In the genomic region with DNA sequence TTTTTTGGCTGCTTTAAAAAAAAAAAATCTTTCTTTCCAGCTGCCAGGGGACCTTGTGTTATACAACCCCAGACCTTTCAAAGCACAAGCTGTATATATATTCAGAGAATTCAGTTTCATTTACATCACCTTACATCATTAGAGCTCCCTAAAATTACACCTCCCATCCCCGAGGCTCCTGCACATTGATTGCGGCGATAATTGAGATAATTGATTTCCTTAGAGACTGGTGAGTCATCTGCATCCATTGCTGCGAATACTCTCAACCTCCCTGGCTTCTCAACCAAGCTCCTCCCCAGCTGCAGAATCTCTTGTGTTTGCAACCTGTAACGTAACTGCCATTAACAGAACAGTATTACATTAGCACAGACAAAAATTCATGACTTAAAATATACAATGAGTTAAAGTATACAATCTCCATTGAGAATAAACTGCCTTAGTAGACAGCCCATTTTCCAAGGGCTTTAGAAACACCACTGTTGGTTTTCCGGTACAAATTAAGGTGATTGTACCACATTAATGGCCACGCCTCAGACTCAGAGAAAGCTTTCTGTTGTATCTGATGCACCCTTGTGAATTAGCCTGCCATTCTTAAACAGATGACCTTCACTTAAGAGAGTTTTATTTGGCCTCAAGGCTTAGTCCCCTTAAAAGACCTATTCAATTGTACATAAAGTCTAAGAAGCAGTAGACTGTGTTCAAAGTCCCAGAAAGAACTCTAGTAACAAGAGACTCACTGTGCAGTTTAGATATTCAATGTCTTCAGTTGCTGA, we compare ENCODE assay signal across 33 mouse cellular contexts. TPM values are rescaled to one million over a fixed set of nuclear protein-coding genes. Genes with fewer than 3 reads are reported as not detected.
DNase-seq lines count a peak whose midpoint lies in the region; ATAC-seq and TF ChIP-seq lines count a peak whose summit lies in the region.
"Had no signal": no experiment of that assay in that cellular context is flagged by ENCODE, and none has a peak within 500 bp of the region (broad histone marks: within the 10 kb centered on the region; RNA-seq: fewer than 3 reads in every experiment).

No protein-coding gene starts in this region.

- peaks cover 23% of the 10 kb centered on the region for H3K4me1 ChIP-seq in forebrain, embryonic 13.5 days
- peaks cover 19% of the 10 kb centered on the region for H3K4me1 ChIP-seq in forebrain, embryonic 12.5 days
- no peaks in the 10 kb centered on the region; the same call in 1 of the 2 replicates for H3K4me1 ChIP-seq in hindbrain, embryonic 11.5 days (replicated peaks; ENCODE audit: control insufficient read depth, insufficient read depth, low read length)
- peaks cover 11% of the 10 kb centered on the region for H3K4me1 ChIP-seq in hindbrain, postnatal 0 days (ENCODE audit: insufficient read depth, low read length)
- peaks cover 13% of the 10 kb centered on the region for H3K4me1 ChIP-seq in brown adipose tissue, adult 24 weeks (ENCODE audit: control insufficient read depth, insufficient read depth, insufficient read length, low read length)
- H3K4me1 ChIP-seq: intestine, embryonic 15.5 days had no signal

- H3K9ac ChIP-seq in forebrain, embryonic 13.5 days: no peak overlapping the region
- no peak overlapping the region for H3K9ac ChIP-seq in forebrain, embryonic 12.5 days
- no peak overlapping the region for H3K9ac ChIP-seq in hindbrain, embryonic 11.5 days (ENCODE audit: low read depth, low read length)
- no peak overlapping the region for H3K9ac ChIP-seq in hindbrain, postnatal 0 days (replicated peaks; ENCODE audit: low read length)
- H3K9ac ChIP-seq: embryonic facial prominence, embryonic 12.5 days; intestine, embryonic 15.5 days; limb, embryonic 15.5 days; liver, embryonic 14.5 days; lung, embryonic 14.5 days had no signal

- no peaks in the 10 kb centered on the region for H3K9me3 ChIP-seq in forebrain, embryonic 13.5 days (replicated peaks)
- no peaks in the 10 kb centered on the region for H3K9me3 ChIP-seq in forebrain, embryonic 12.5 days
- no peaks in the 10 kb centered on the region for H3K9me3 ChIP-seq in hindbrain, embryonic 11.5 days (ENCODE audit: control insufficient read depth, low read length)
- no peaks in the 10 kb centered on the region for H3K9me3 ChIP-seq in hindbrain, postnatal 0 days (ENCODE audit: low read length)
- H3K9me3 ChIP-seq: embryonic facial prominence, embryonic 12.5 days; intestine, embryonic 15.5 days; limb, embryonic 15.5 days had no signal

- DNase-seq in hindbrain, embryonic 11.5 days (ENCODE audit: low spot score): no peak
- DNase-seq in hindbrain, postnatal 0 days (ENCODE audit: low spot score): no peak
- peak; percentile 91 for DNase-seq in MN1 (ENCODE audit: low spot score)
- no peak for DNase-seq in right cerebral cortex, adult 2 months (ENCODE audit: low spot score in 2 of 2)
- DNase-seq in thymus, adult 18-20 months: no peak
- DNase-seq: adrenal gland, postnatal 10 days; cerebellum, adult 9-11 months; gastrocnemius, postnatal 25 days; kidney, adult 8-10 months; kidney, postnatal 10 days; left cerebral cortex, postnatal 4 days; lung, embryonic 14.5 days; retina, postnatal 1 day; thymus, postnatal 36 days had no signal

- no peaks in the 10 kb centered on the region for H3K27me3 ChIP-seq in forebrain, embryonic 13.5 days
- H3K27me3 ChIP-seq in forebrain, embryonic 12.5 days: no peaks in the 10 kb centered on the region
- H3K27me3 ChIP-seq in hindbrain, embryonic 11.5 days (ENCODE audit: control insufficient read depth, insufficient read depth, low read length): no peaks in the 10 kb centered on the region
- H3K27me3 ChIP-seq in hindbrain, postnatal 0 days (ENCODE audit: insufficient read depth, low read length): no peaks in the 10 kb centered on the region
- H3K27me3 ChIP-seq: embryonic facial prominence, embryonic 12.5 days; intestine, embryonic 15.5 days; limb, embryonic 15.5 days had no signal

- H3K4me3 ChIP-seq in forebrain, embryonic 13.5 days: no peak overlapping the region
- no peak overlapping the region for H3K4me3 ChIP-seq in forebrain, embryonic 12.5 days (replicated peaks)
- H3K4me3 ChIP-seq in hindbrain, embryonic 11.5 days (ENCODE audit: low read depth, low read length): no peak overlapping the region
- no peak overlapping the region for H3K4me3 ChIP-seq in hindbrain, postnatal 0 days (ENCODE audit: low read length)
- no peak overlapping the region for H3K4me3 ChIP-seq in brown adipose tissue, adult 24 weeks (ENCODE audit: insufficient read depth, low read depth, low read length)
- H3K4me3 ChIP-seq: embryonic facial prominence, embryonic 12.5 days; erythroblast, embryonic 14.5 days; intestine, embryonic 15.5 days; limb, embryonic 15.5 days had no signal

- H3K36me3 ChIP-seq in forebrain, embryonic 13.5 days (ENCODE audit: poor library complexity, severe bottlenecking): no peaks in the 10 kb centered on the region
- H3K36me3 ChIP-seq in forebrain, embryonic 12.5 days (replicated peaks): no peaks in the 10 kb centered on the region
- no peaks in the 10 kb centered on the region for H3K36me3 ChIP-seq in hindbrain, embryonic 11.5 days (ENCODE audit: control insufficient read depth, insufficient read depth, low read length)
- no peaks in the 10 kb centered on the region for H3K36me3 ChIP-seq in hindbrain, postnatal 0 days (ENCODE audit: insufficient read depth, low read length)
- H3K36me3 ChIP-seq: embryonic facial prominence, embryonic 12.5 days; intestine, embryonic 15.5 days; limb, embryonic 15.5 days had no signal

- H3K27ac ChIP-seq in forebrain, embryonic 13.5 days: 0 out of 2 replicates have a peak overlapping the region, but pooled peaks have one; percentile 2
- no peak overlapping the region for H3K27ac ChIP-seq in forebrain, embryonic 12.5 days
- H3K27ac ChIP-seq in hindbrain, embryonic 11.5 days (ENCODE audit: low read depth, low read length): no peak overlapping the region
- H3K27ac ChIP-seq in hindbrain, postnatal 0 days: no peak overlapping the region
- H3K27ac ChIP-seq in brown adipose tissue, adult 24 weeks (replicated peaks; ENCODE audit: low read depth, low read length): 0 out of 2 replicates have a peak overlapping the region, but pooled peaks have one; percentile 29
- H3K27ac ChIP-seq: embryonic facial prominence, embryonic 12.5 days; intestine, embryonic 15.5 days; limb, embryonic 15.5 days; liver, embryonic 14.5 days had no signal

- TF ChIP-seq CTCF in hindbrain, postnatal 0 days (IDR thresholded peaks at IDR 0.05; ENCODE audit: low read depth): no peak

- H3K4me2 ChIP-seq in forebrain, embryonic 13.5 days: no peak overlapping the region
- H3K4me2 ChIP-seq in forebrain, embryonic 12.5 days: no peak overlapping the region
- H3K4me2 ChIP-seq in hindbrain, embryonic 11.5 days (replicated peaks; ENCODE audit: low read depth, low read length): no peak overlapping the region
- no peak overlapping the region for H3K4me2 ChIP-seq in hindbrain, postnatal 0 days (ENCODE audit: low read depth, low read length)
- H3K4me2 ChIP-seq: embryonic facial prominence, embryonic 12.5 days; intestine, embryonic 15.5 days; limb, embryonic 15.5 days; lung, embryonic 14.5 days had no signal

- no peak for ATAC-seq in forebrain, embryonic 13.5 days
- ATAC-seq in forebrain, embryonic 12.5 days (ENCODE audit: low FRiP score): no peak
- ATAC-seq in hindbrain, embryonic 11.5 days (ENCODE audit: low FRiP score): 0 out of 2 replicates have a peak, but pooled peaks have one; percentile 35
- no peak for ATAC-seq in hindbrain, postnatal 0 days
- ATAC-seq: activated CD4-positive, CD25-positive, alpha-beta regulatory T cell, adult 4 months; CD4-positive, CD25-positive, alpha-beta regulatory T cell, adult 4 months; forebrain, embryonic 16.5 days; intestine, embryonic 15.5 days; Patski had no signal

- 38% methylated on average over 7 of the region's 7 CpGs for WGBS in forebrain, embryonic 13.5 days
- 43% methylated on average over 7 of the region's 7 CpGs for WGBS in forebrain, embryonic 12.5 days
- WGBS in hindbrain, embryonic 11.5 days: 55% methylated on average over 7 of the region's 7 CpGs
- WGBS in hindbrain, postnatal 0 days: 52% methylated on average over 7 of the region's 7 CpGs

RNA-seq across cellular contexts. Expression of a gene that starts 18.6 kb away (rescaled TPM):
- polyA plus RNA-seq in forebrain, embryonic 13.5 days (2015; fragmentation: Nextera tagmentation; extraction: Ambion mirVana): 0.44 and 0.98 TPM in 2 replicates
- polyA plus RNA-seq in forebrain, embryonic 12.5 days (2016; fragmentation: Nextera tagmentation; extraction: Ambion mirVana): 1.2 and 1.4 TPM in 2 replicates
- 2.8 and 3.0 TPM in 2 replicates for polyA plus RNA-seq in hindbrain, embryonic 11.5 days (2014; fragmentation: Nextera tagmentation; extraction: Ambion mirVana)
- total RNA-seq in hindbrain, postnatal 0 days (2014; rRNA removed): 0.68 and 1.7 TPM in 2 replicates
- polyA plus RNA-seq in hindbrain, postnatal 0 days (2015; fragmentation: Nextera tagmentation; extraction: Ambion mirVana): 0.50 and 0.66 TPM in 2 replicates
- 0.88 and 1.0 TPM in 2 replicates for polyA plus RNA-seq in brown adipose tissue, adult 24 weeks (2012; ENCODE audit: insufficient read depth, insufficient read length, missing spikeins)
- polyA plus RNA-seq: activated CD4-positive, CD25-positive, alpha-beta regulatory T cell, adult 4 months; CD4-positive, CD25-positive, alpha-beta regulatory T cell, adult 4 months; Patski; stomach, embryonic 14.5 days had no signal

RNA-seq across cellular contexts. Expression of a gene that starts 18.6 kb away (rescaled TPM):
- not detected in 2 replicates for polyA plus RNA-seq in forebrain, embryonic 13.5 days (2015; fragmentation: Nextera tagmentation; extraction: Ambion mirVana)
- polyA plus RNA-seq in forebrain, embryonic 12.5 days (2016; fragmentation: Nextera tagmentation; extraction: Ambion mirVana): 0.13 TPM in 1 of 2 replicates, not detected in the other
- polyA plus RNA-seq in hindbrain, embryonic 11.5 days (2014; fragmentation: Nextera tagmentation; extraction: Ambion mirVana): 0.14 TPM in 1 of 2 replicates, not detected in the other
- total RNA-seq in hindbrain, postnatal 0 days (2014; rRNA removed): 0.11 and 0.16 TPM in 2 replicates
- polyA plus RNA-seq in hindbrain, postnatal 0 days (2015; fragmentation: Nextera tagmentation; extraction: Ambion mirVana): 0.09 and 0.15 TPM in 2 replicates
- not detected in 2 replicates for polyA plus RNA-seq in brown adipose tissue, adult 24 weeks (2012; ENCODE audit: insufficient read depth, insufficient read length, missing spikeins)
- total RNA-seq: common myeloid progenitor, adult 5-6 weeks; gastrocnemius, postnatal 25 days; hematopoietic stem cell, adult 5-6 weeks; layer of hippocampus, postnatal 14 days; left cerebral cortex, adult 8-10 months; left cerebral cortex, postnatal 4 days; megakaryocyte, adult 5-6 weeks had no signal
- polyA plus RNA-seq: activated CD4-positive, CD25-positive, alpha-beta regulatory T cell, adult 4 months; CD4-positive, CD25-positive, alpha-beta regulatory T cell, adult 4 months; embryonic facial prominence, embryonic 12.5 days; erythroblast, embryonic 14.5 days; forebrain, embryonic 16.5 days; intestine, embryonic 15.5 days; limb, embryonic 15.5 days; liver, embryonic 14.5 days; neural tube, embryonic 11.5 days; Patski; stomach, embryonic 14.5 days had no signal

RNA-seq across cellular contexts. Expression of a gene that starts 39.4 kb away (rescaled TPM):
- 34.6 and 40.4 TPM in 2 replicates for polyA plus RNA-seq in forebrain, embryonic 13.5 days (2015; fragmentation: Nextera tagmentation; extraction: Ambion mirVana)
- 39.9 and 41.3 TPM in 2 replicates for polyA plus RNA-seq in forebrain, embryonic 12.5 days (2016; fragmentation: Nextera tagmentation; extraction: Ambion mirVana)
- polyA plus RNA-seq in hindbrain, embryonic 11.5 days (2014; fragmentation: Nextera tagmentation; extraction: Ambion mirVana): 206 and 218 TPM in 2 replicates
- total RNA-seq in hindbrain, postnatal 0 days (2014; rRNA removed): 106 and 108 TPM in 2 replicates
- 197 and 201 TPM in 2 replicates for polyA plus RNA-seq in hindbrain, postnatal 0 days (2015; fragmentation: Nextera tagmentation; extraction: Ambion mirVana)
- polyA plus RNA-seq in brown adipose tissue, adult 24 weeks (2012; ENCODE audit: insufficient read depth, insufficient read length, missing spikeins): 29.6 and 45.2 TPM in 2 replicates
- total RNA-seq: common myeloid progenitor, adult 5-6 weeks; hematopoietic stem cell, adult 5-6 weeks had no signal

RNA-seq across cellular contexts. Expression of a gene that starts 58.9 kb away (rescaled TPM):
- 0.85 and 1.1 TPM in 2 replicates for polyA plus RNA-seq in forebrain, embryonic 13.5 days (2015; fragmentation: Nextera tagmentation; extraction: Ambion mirVana)
- polyA plus RNA-seq in forebrain, embryonic 12.5 days (2016; fragmentation: Nextera tagmentation; extraction: Ambion mirVana): 1.2 TPM in 2 replicates
- polyA plus RNA-seq in hindbrain, embryonic 11.5 days (2014; fragmentation: Nextera tagmentation; extraction: Ambion mirVana): 0.26 and 0.73 TPM in 2 replicates
- total RNA-seq in hindbrain, postnatal 0 days (2014; rRNA removed): 6.3 and 7.3 TPM in 2 replicates
- 1.3 and 1.6 TPM in 2 replicates for polyA plus RNA-seq in hindbrain, postnatal 0 days (2015; fragmentation: Nextera tagmentation; extraction: Ambion mirVana)
- polyA plus RNA-seq in brown adipose tissue, adult 24 weeks (2012; ENCODE audit: insufficient read depth, insufficient read length, missing spikeins): not detected in 2 replicates
- total RNA-seq: common myeloid progenitor, adult 5-6 weeks; hematopoietic stem cell, adult 5-6 weeks had no signal
- polyA plus RNA-seq: CD4-positive, CD25-positive, alpha-beta regulatory T cell, adult 4 months; erythroblast, embryonic 14.5 days had no signal

Comparison
In these comparisons a context has a peak if more than half of its experiments do, and no peak if none do; other contexts are left out.
1. H3K27ac ChIP-seq: peak in forebrain, embryonic 13.5 days (single experiment) and brown adipose tissue, adult 24 weeks (single experiment); none in forebrain, embryonic 12.5 days (single experiment), hindbrain, embryonic 11.5 days (single experiment) and hindbrain, postnatal 0 days (single experiment).